Mouse (Mus musculus) subcutaneous adipose tissue, adult 2 months (tissue): ENCODE results near the gene Rab39b. TPM values are rescaled to one million over a fixed set of nuclear protein-coding genes. Genes with fewer than 3 reads are reported as not detected.

Experiments
- polyA plus RNA-seq: library from polyadenylated mRNA; depleted of rRNA; stranded (reverse); fragments of >200 nt; gene quantifications from 2 replicates; pipeline ENCODE4 v1.2.3, GENCODE M21; 2012; ENCODE audit warnings: low replicate concordance; rRNA removed

The Rab39b gene
- 0.07 and 0.58 TPM in 2 replicates for polyA plus RNA-seq

GRCm38 (mm10) chrX:75577582-75578324 is at the start of gene Rab39b:
TSS of gene Rab39b (minus strand) at chrX:75578231.

Other genes starting within 250 kb of the Rab39b start
- gene Fundc2, start 195.8 kb downstream of the Rab39b start, polyA plus RNA-seq: 14.5 and 16.3 TPM in 2 replicates
- gene F8, start 195.6 kb downstream of the Rab39b start, polyA plus RNA-seq: 0.77 and 1.8 TPM in 2 replicates
- gene Cmc4, start 161.6 kb downstream of the Rab39b start, polyA plus RNA-seq: 3.4 and 6.8 TPM in 2 replicates
- gene Mtcp1, start 161.6 kb downstream of the Rab39b start, polyA plus RNA-seq: 6.7 and 7.5 TPM in 2 replicates
- gene Brcc3, start 161.6 kb downstream of the Rab39b start, polyA plus RNA-seq: 7.8 and 9.4 TPM in 2 replicates
- gene Vbp1, start 63.9 kb downstream of the Rab39b start, polyA plus RNA-seq: 3.2 and 4.8 TPM in 2 replicates